Mouse (Mus musculus): ENCODE measurements around the gene Setd2. TPM values are rescaled to one million over a fixed set of nuclear protein-coding genes. Genes with fewer than 3 reads are reported as not detected.

Gene Setd2
- polyA plus RNA-seq, 1 experiment, result 90.6 TPM

DNA sequence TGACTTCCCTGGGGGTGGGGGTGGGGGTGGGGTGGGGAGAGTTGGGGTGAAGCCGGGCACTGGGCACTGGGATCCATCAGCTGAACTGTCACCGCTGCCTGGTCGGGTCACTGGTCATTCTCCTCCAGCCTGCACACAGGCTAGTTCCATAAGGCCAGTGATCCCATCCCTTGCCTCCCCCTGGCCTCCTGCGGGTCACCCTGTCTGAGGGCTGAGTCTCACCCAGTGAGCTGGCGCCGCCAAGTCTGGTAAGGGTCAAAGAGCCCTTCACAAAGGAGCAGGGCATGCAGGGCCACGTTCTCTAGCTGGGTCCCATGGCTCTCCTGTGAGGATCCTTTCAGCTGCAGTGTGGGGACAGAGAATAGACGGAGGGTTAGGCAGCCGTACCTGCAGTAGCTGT lies 111.4 kb downstream of the Setd2 start:
- DNase-seq (ENCODE audit: low read depth), result no peak

DNA sequence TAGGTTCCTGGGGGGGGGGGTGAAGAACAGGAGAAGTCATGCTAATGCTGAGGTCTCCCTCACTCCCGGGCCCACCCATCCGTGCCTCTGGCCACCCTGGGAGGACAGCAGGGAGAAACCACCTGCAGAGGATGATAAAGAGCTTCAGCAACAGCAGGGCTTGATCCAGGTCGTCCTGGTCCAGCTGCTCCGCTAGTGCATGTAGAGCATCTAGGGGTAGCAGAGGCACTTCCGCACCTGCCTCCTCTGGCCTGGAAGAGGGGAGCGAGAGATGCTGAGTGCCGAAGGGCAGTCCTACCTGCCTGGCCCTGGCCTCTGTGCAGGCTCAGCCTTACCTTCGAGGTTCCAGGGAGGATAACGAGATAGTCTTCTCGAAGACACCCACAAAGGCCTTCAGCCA lies 111.9 kb downstream of the Setd2 start:
- DNase-seq (ENCODE audit: low read depth), result no peak
- TF ChIP-seq CTCF (IDR thresholded peaks at IDR 0.05; ENCODE audit: borderline replicate concordance, extremely low read depth, insufficient read depth, insufficient read length), result no peak
- TF ChIP-seq POLR2A (IDR thresholded peaks at IDR 0.05; ENCODE audit: borderline replicate concordance, extremely low read depth, insufficient read depth, insufficient read length, poor library complexity, severe bottlenecking), result no peak

More for the DNA sequence above, 111.4 kb downstream of the Setd2 start:
- TF ChIP-seq CTCF (IDR thresholded peaks at IDR 0.05; ENCODE audit: borderline replicate concordance, extremely low read depth, insufficient read depth, insufficient read length) (no peak), POLR2A (IDR thresholded peaks at IDR 0.05; ENCODE audit: borderline replicate concordance, extremely low read depth, insufficient read depth, insufficient read length, poor library complexity, severe bottlenecking) (no peak)

DNA sequence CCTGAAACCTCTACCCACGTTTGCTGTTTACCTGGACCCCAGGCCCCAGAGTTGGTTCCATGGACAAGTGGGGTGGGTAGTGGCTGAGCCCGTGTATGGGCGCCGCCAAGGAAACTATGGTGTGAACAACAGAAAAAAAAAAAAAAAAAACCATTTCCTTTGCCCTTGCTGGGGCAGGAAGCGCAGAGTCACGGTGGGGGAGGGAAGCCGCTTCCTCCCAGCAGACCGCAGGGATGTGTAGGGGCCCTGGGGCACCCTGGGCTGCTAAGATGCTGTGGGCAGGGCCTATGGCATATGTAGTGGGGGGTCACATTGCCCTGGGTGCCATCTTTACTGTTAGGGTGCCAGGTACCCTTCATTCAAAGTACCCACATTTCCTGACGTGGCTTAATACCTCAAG lies 112.8 kb downstream of the Setd2 start:
- DNase-seq (ENCODE audit: low read depth), result no peak
- no peak for TF ChIP-seq CTCF (IDR thresholded peaks at IDR 0.05; ENCODE audit: borderline replicate concordance, extremely low read depth, insufficient read depth, insufficient read length)

DNA sequence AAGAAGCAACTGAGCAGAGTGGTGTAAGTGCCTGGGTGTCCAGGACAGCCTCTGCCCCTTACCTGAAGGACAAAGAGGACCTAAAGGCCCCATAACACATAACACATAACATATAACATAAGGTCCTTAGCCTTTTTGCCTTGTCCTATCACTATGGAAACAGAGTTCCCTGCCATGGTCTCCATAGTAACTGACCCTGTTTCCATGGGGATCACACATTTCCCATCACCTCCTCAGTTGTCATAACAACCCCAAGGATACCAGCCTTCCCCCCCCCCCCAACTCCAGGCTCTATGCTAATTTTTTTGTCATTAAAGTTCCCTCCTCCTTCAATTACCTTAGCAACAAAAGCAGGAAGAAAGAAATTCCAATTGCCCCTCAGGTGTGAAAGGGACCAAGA lies 117.4 kb downstream of the Setd2 start:
- peak; percentile 87 for DNase-seq (ENCODE audit: low read depth)
- no peak for TF ChIP-seq POLR2A (IDR thresholded peaks at IDR 0.05; ENCODE audit: borderline replicate concordance, extremely low read depth, insufficient read depth, insufficient read length, poor library complexity, severe bottlenecking)
- TF ChIP-seq CTCF (IDR thresholded peaks at IDR 0.05; ENCODE audit: borderline replicate concordance, extremely low read depth, insufficient read depth, insufficient read length), result no peak

DNA sequence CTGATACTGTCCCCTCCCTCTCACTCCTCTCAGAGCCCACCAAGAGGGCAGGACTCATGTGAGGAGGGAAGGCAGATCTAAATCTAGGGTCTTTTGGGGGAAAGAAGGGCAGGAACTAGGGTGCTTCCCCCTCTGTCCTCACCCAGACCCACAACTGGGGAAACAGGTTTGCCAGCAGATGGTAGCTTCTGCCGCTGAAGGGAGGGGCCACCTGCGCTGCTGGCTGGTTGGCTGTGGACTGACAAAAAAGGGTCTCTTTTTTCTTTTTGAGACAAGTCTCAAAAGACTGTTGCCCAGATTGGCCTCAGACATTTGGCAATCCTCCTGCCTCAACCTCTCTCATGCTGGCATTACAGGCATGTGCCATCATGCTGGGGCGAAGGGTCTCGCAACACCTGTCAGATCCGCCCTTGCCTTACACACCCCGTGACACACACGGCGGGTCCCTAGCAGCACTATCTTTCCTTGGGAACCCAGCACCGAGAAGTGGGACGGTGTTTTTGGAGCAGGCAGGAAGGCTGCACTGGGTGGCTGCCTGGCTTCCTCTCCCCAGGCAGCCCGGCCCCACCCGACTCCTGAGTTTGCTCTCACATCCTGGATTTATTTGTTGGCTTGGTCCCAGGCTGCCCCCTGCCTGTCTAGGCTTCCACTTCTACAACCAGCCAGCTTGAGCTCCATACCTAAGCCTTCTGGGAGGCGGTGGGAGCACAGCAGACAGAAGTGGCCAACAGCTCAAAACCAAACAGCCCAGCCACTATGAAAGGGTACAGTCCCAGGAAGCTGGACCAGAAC lies 119.7 kb downstream of the Setd2 start:
- TF ChIP-seq POLR2A (IDR thresholded peaks at IDR 0.05; ENCODE audit: borderline replicate concordance, extremely low read depth, insufficient read depth, insufficient read length, poor library complexity, severe bottlenecking), result no peak
- TF ChIP-seq CTCF (IDR thresholded peaks at IDR 0.05; ENCODE audit: borderline replicate concordance, extremely low read depth, insufficient read depth, insufficient read length), result no peak
- DNase-seq (ENCODE audit: low read depth), result no peak

DNA sequence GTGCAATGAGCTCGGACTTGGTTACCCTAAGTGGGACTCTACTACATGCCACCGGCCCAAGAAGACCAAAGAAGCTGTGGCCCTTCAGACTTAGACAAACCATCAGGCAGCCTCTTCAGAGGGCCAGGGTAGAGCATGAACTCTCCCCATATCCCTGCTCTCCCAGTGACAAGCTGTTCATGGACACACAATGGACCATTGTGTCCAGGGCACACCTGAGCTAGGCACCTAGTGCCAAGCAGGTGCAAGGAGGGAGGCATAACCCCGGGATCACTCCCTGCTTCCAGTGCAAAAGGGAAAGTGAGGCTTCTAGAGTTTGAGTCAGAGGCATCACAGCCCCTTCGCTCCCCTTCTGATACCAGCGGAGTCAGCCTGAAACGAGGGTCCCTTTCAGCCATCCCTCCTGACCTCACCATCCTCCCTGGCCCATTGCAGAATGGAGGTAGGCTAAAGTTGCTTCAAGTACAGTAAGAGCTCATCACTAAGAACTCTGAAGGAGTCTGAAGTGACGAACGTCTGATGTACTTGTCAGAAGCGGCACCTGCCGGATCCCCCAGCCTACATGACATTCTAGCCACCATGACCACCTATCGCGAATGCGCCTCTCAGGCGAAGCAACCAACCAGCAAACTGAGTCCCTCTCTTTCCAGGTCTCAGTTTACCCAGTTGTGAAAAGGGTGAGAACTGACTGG lies 120.7 kb downstream of the Setd2 start:
- DNase-seq (ENCODE audit: low read depth), result no peak
- TF ChIP-seq CTCF (IDR thresholded peaks at IDR 0.05; ENCODE audit: borderline replicate concordance, extremely low read depth, insufficient read depth, insufficient read length), result no peak
- no peak for TF ChIP-seq POLR2A (IDR thresholded peaks at IDR 0.05; ENCODE audit: borderline replicate concordance, extremely low read depth, insufficient read depth, insufficient read length, poor library complexity, severe bottlenecking)

DNA sequence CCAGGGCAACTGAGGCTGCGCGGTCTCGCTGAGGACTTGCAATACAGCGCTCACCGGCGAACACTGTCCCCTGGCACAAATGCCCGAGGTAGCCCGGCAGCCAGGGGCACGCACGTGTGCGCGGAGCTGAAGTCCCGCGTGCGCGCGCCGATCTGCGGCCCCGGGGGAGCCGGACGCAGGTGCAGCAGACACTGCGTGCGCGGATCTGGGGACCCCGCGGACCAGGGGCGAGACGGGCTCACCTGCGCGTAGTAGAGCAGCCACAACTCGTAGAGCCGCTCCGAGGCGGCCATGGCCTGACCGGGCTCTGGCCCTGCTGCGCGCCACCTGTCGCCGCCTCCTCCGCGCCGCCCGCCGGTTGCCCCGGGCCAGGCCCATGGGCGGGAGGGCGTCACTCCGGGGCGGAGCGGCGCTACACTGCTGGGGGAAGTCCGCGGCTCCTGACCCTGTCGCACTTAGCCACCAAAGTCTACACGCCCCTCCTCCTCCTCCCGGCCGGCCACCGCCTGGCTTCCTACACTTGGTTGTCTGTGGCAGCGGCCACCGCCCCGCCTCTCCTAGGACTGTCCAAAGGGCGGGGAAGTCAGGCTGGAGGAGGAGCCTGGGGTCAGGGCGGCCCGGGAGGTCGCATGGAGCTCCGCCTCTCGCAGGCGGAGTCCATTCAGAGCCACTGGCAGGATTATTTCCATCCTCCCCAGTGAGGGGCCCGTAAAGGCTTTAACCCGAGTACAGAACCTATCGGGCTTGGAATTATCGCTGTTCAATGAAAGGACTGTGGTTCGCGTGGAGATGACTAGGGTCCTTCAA lies 121.5 kb downstream of the Setd2 start, which contains the start of gene Nbeal2:
Gene Nbeal2, minus strand, starts transcription at position 507 of the 807 bp plus-strand sequence.
- peak; percentile 85 for DNase-seq (ENCODE audit: low read depth)
- TF ChIP-seq CTCF (IDR thresholded peaks at IDR 0.05; ENCODE audit: borderline replicate concordance, extremely low read depth, insufficient read depth, insufficient read length), result no peak
- no peak for TF ChIP-seq POLR2A (IDR thresholded peaks at IDR 0.05; ENCODE audit: borderline replicate concordance, extremely low read depth, insufficient read depth, insufficient read length, poor library complexity, severe bottlenecking)

DNA sequence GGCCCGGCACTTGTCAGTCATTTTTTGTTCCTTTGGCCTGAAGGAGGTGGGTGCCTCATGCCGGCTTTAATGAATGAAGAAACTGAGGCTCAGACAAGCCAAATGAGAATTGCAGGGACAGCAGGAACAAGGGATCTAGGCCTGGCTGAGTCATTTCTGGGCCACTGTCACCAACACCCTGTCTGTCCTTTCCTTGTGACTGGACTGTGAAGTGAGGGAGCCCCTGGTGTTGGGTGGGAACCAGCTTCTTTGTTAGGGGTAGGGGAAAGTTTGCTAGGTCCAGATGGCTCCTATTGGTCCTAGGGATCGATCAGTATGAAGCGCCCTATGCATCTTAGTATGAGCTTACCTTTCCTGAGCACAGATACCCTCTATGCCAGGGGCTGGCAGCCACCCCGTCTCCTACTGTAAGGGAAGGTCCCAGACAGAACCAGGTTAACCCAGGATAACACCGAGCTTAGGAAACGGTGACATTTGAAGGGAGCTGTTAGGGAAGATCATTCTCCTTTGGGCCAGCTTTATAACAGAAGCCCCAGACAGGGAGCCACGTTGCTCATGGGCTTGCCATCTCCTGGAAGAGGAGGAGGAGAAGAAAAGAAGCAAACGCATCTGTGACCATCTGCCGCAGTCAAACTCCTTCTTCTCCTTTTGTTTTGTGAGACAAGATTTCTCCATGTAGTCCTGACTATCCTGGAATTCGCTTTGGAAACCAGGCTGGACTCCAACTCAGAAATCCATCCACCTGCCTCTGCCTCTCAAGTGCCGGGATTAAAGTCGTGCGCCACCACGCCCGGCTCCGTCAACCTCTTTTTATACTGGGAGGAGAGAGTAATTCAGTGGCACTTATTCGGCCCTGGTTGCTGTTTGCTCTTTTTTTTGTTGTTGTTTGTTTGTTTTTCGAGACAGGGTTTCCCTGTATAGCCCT lies 122.6 kb downstream of the Setd2 start:
- TF ChIP-seq CTCF (IDR thresholded peaks at IDR 0.05; ENCODE audit: borderline replicate concordance, extremely low read depth, insufficient read depth, insufficient read length), result no peak
- TF ChIP-seq POLR2A (IDR thresholded peaks at IDR 0.05; ENCODE audit: borderline replicate concordance, extremely low read depth, insufficient read depth, insufficient read length, poor library complexity, severe bottlenecking), result no peak
- no peak for DNase-seq (ENCODE audit: low read depth)

DNA sequence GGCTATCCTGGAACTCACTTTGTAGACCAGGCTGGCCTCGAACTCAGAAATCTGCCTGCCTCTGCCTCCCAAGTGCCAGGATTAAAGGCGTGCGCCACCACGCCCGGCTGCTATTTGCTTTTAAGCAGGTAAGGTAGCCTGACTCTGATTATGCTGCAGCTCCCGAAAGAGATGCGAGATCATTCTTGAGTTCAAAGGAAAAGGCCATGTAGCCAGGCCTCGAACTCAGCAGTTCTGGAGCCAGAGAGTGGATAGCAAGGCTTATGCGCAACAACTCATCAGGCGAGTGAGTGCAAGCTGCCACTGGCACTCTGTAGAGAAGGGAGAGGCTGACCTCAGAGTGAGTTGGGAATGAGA lies 123.2 kb downstream of the Setd2 start:
- TF ChIP-seq POLR2A (IDR thresholded peaks at IDR 0.05; ENCODE audit: borderline replicate concordance, extremely low read depth, insufficient read depth, insufficient read length, poor library complexity, severe bottlenecking), result no peak
- no peak for TF ChIP-seq CTCF (IDR thresholded peaks at IDR 0.05; ENCODE audit: borderline replicate concordance, extremely low read depth, insufficient read depth, insufficient read length)
- DNase-seq (ENCODE audit: low read depth), result no peak

All from brain, embryonic 14.5 days (tissue).